Mouse (Mus musculus): ENCODE measurements around the gene Pld3. TPM values are rescaled to one million over a fixed set of nuclear protein-coding genes. Genes with fewer than 3 reads are reported as not detected.
A peak's percentile ranks its signal among the peaks of the same experiment; 100 is the strongest.
"Not testable (repeated sequence)": the region's sequence is repeated elsewhere in the genome, so short reads cannot be mapped to it uniquely, and the experiment has no call there.

Gene Pld3
- total RNA-seq, 2 experiments from 2014 or later: 123 to 147 TPM

DNA sequence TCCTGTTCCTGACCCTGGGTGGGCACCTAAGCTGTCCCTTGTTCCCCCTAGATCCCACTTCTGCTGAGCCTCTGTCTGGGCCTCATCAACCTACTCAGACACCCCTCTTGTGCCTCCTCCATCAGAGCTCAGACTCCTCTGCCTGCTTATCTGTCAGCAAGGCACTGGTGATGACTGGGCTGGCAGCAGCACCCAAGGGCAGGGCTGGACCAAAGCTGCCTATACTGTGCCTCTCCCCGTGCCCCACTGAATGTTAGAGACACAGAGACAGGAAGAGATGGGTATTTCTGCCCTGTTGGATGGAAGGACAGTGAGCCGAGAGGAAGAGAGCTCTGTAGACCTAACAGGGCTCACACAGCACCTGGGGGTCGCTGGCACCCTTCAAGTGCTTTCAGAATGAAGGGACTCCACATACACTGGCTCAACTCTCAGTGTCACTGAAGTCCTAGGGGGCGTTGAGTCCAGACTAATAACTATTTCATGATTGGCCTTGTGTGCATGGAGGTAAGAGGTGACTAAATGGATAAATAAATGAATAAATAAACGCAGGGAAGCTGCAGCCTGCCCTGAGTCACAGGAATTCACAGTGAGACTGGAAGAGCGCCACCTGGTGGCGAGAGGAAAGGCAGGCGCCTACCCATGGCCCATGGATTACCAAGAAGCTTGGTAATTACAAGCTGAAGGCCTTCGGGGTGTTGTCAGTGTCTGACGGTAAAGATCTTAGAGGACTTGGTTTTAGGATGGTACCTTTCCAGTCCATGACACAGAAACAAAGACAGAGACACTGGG, 26.8 kb downstream of the Pld3 start:
- DNase-seq (ENCODE audit: low spot score in 2 of 2): peak; percentile 71 to 87

GRCm38 (mm10) chr7:27523805-27524204, 29.2 kb downstream of the Pld3 start:
- DNase-seq (ENCODE audit: low spot score in 2 of 2): no peak

- DNase-seq (ENCODE audit: low spot score in 2 of 2): no peak
Observed at GRCm38 (mm10) chr7:27522967-27523366, 30.1 kb downstream of the Pld3 start, which contains the start of gene Hipk4. Gene Hipk4 (plus strand): TSS chr7:27523267.

- DNase-seq (ENCODE audit: low spot score in 2 of 2): no peak
Observed at GRCm38 (mm10) chr7:27520599-27520998, 32.4 kb downstream of the Pld3 start.

GRCm38 (mm10) chr7:27520104-27520503, 32.9 kb downstream of the Pld3 start:
- no peak for DNase-seq (ENCODE audit: low spot score in 2 of 2)

GRCm38 (mm10) chr7:27518314-27518713, 34.7 kb downstream of the Pld3 start:
- no peak for DNase-seq (ENCODE audit: low spot score in 2 of 2)

DNA sequence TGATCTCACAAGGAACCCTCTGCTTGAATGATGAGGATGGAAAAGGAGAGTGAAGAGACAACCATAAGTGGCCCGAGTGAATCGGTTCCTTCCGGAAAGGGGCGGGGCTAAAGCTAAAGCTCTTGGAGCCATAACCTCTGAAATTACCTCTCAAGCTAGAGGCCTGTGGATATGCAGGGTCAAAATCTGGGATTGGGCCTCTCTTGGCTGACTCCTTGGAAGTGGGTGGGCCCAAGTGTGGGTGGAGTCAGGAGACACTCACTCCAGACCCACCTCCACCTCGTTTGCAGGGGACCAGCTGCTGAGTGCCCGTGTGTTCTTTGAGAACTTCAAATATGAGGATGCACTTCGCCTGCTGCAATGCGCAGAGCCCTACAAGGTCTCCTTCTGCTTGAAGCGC, 38.1 kb downstream of the Pld3 start:
- DNase-seq (ENCODE audit: low spot score in 2 of 2): no peak

GRCm38 (mm10) chr7:27510809-27511208, 42.2 kb downstream of the Pld3 start:
- no peak for DNase-seq (ENCODE audit: low spot score in 2 of 2)

DNA sequence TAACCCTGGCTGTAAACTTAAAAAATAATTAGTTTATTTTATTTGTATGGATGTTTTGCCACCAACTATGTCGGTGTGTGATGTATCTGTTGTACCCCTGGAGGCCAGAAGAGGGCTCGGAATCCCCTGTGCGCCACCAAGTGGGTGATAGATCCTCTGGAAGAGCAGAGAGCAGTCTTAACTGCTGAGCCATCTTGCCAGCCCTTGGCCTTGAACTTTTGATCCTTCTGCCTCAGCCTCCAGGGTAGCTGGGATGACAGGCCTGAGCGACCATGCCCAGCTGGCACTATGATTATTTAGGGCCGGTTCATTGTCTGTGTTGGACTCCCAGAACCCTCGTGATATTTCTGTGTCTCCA, 44.4 kb downstream of the Pld3 start:
- peak; percentile 51 to 52 for DNase-seq (ENCODE audit: low spot score in 2 of 2)

GRCm38 (mm10) chr7:27507711-27508647, 45.0 kb downstream of the Pld3 start:
- DNase-seq (ENCODE audit: low spot score in 2 of 2): peak; percentile 98

DNA sequence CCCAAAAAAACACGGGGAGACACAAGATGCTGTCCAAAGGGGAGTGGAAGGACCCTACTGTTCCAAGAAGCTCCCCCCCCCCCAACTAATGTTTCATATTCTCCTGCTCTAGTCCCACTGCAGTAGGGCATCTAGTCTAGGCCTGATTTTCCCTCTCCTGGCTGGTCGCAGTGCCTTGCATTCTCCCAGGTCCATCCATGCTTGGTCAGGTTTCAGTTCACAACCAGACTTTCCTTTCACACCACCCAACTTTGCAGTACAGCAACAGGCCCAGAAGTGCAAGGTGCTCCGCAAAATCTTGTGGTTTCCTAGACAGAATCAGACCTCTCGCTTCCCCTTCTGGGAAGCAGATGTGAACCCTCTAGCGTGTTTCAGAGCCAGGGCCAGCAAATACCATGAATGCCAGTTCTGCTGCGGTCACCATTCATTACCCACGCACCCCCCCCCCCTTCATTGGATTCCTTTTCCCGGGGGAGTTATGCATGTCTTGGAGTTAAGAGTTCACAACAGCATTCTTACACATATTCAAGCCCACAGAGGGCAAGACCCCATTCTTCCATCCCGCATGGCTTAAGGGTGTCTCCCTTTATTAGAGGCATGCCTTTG, 46.1 kb downstream of the Pld3 start:
- no peak for DNase-seq (ENCODE audit: low spot score in 2 of 2)

- DNase-seq (ENCODE audit: low spot score in 2 of 2): peak in 1 of 2 experiments; percentile 38
Observed at GRCm38 (mm10) chr7:27501620-27502019, 51.4 kb downstream of the Pld3 start.

- DNase-seq (ENCODE audit: low spot score in 2 of 2): no peak
Observed at GRCm38 (mm10) chr7:27499036-27499435, 54.0 kb downstream of the Pld3 start, which contains the start of gene Prx. Gene Prx (plus strand): TSS chr7:27499324.

DNA sequence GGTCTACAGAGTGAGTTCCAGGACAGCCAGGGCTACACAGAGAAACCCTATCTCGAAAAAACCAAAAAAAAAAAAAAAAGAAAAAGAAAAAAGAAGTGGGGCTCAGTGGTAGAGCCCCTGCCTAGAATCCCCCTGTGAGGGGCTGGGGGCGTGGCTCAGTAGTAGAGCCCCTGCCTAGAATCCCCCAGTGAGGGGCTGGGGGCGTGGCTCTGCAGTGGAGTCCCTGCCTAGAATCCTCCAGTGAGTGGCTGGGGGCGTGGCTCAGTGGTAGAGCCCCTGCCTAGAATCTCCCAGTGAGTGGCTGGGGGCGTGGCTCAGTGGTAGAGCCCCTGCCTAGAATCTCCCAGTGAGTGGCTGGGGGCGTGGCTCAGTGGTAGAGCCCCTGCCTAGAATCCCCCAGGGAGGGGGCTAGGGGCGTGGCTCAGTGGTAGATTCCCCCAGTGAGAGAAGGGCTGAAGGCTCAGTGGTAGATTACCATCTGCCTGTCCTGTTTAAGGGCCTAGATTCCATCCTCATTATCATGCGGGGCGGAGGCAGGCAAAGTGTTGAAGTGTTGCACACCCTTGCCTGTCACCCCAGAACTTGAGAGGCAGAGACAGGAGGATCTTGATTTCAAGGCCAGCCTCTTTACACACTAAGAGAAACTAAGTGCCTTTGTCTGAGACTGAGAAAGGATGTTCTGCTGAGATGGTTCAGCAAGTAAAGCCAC, 58.2 kb downstream of the Pld3 start:
- not testable (repeated sequence) for DNase-seq (ENCODE audit: low spot score in 2 of 2)

GRCm38 (mm10) chr7:27493450-27493849, 59.6 kb downstream of the Pld3 start:
- no peak for DNase-seq (ENCODE audit: low spot score in 2 of 2)

- DNase-seq (ENCODE audit: low spot score in 2 of 2): no peak
Observed at GRCm38 (mm10) chr7:27493022-27493421, 60.0 kb downstream of the Pld3 start.

- DNase-seq (ENCODE audit: low spot score in 2 of 2): no peak
Observed at GRCm38 (mm10) chr7:27491856-27492255, 61.2 kb downstream of the Pld3 start.

DNA sequence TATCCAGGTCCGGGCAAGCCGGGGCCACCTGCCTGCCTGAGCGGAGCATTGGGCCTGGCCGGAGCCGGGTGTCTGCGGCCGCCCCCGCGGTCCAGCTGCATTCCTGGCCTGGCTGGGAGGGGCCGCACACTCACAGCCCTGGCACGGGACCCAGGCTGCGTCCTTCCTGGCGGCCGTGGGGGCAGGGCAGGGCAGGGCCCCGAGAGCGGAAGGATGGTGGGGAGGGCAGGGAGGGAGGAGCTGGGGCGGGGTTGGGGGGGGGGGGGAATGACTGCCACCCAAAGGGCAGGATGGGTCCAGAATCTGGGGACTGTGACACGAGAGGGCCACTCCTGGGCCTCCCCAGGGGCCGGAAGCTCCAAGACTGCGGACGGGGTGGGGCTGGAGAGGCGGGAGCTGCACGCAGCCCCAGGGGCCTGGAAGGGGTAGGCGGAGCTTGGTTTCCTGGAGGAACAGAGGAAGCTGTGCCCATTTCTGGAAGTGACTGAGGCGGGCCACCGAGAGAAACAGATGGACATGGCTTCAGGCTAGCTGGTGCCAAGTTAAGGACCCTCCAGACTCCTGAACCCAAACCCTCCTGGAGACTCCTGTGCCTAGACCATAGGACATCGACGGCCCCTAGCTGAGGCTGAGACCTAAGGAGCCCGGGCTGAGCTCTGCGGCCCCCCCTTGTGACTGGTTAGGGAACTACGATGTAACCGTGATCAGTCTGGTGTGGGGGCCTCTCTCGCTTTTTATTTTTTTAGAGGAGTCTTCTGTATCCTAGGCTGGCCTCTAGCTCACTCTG, 62.3 kb downstream of the Pld3 start:
- peak; percentile 90 to 94 for DNase-seq (ENCODE audit: low spot score in 2 of 2)

- no peak for DNase-seq (ENCODE audit: low spot score in 2 of 2)
Observed at GRCm38 (mm10) chr7:27490227-27490542, 62.8 kb downstream of the Pld3 start.

DNA sequence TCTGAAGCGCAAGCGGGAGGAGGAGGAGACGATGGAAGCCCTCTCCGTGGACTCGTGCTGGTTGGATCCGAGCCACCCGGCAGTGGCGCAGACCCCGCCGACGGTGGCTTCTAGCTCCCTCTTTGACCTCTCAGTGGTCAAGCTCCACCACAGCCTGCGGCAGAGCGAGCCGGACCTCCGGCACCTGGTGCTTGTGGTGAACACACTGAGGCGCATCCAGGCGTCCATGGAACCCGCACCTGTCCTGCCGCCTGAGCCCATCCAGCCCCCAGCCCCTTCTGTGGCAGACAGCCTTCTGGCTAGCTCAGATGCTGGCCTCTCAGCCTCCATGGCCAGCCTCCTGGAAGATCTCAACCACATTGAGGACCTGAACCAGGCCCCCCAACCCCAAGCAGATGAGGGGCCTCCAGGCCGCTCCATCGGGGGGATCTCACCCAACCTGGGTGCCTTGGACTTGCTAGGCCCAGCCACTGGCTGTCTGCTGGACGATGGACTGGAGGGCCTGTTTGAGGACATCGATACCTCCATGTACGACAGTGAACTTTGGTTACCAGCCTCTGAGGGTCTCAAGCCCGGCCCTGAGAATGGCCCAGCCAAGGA, 63.6 kb downstream of the Pld3 start:
- DNase-seq (ENCODE audit: low spot score in 2 of 2): peak in 1 of 2 experiments; percentile 37
